Mouse (Mus musculus): ENCODE results near the gene Slc16a6.

DNA sequence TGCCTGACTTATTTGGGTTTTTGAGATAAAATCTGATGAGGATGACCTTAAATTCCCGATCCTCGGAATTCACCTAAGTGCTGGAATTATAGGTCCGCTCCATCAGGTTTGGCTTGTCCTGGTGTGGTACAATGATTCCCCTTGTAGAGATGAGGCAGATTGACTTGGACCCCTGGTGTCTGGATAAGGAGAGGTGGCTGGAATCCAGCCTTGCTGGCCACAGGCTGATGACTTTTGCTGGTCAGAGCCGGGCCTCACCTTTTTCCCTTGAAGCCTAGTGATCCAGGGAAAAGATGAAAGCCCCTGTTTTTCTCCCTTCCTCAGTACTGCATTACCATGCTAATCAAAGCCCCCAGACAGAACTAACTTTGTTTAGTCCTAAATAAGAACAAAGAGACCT, 2.3 kb upstream of the Slc16a6 start:
- no peak for TF ChIP-seq CTCF (IDR thresholded peaks at IDR 0.05; ENCODE audit: insufficient read depth, low read length)
- no peak for TF ChIP-seq POLR2A (IDR thresholded peaks at IDR 0.05; ENCODE audit: borderline replicate concordance, extremely low read depth, low read depth, low read length)
